Mouse (Mus musculus): ENCODE results near the gene Dcpp2. TPM values are rescaled to one million over a fixed set of nuclear protein-coding genes. Genes with fewer than 3 reads are reported as not detected.
"Not testable (repeated sequence)": the region's sequence is repeated elsewhere in the genome, so short reads cannot be mapped to it uniquely, and the experiment has no call there.

Dcpp2 gene
- not detected in 2 replicates for polyA plus RNA-seq (2014; fragmentation: Nextera tagmentation; extraction: Ambion mirVana)

DNA sequence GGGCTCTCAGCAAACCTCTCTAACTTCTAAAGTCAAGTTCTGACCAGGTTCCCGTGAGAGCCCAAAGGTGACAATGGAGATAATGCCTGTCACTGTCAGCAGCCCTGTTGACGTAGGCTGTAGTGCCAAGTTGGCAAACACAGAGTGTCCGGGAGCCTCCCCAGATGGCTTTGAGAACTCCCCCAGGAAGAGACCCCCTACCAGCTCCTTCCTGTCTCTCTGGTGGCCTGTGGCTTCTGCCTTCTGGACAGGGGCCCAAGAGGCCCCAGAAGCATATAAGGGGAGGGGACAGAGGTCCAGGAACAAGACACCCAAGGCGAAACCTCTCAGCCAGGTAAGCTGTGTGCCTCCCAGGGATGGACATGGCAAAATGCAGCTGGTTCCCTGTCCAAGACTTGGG is at the start of gene Dcpp2, which contains the start of gene Dcpp1:
TSS of gene Dcpp2 (plus strand) at position 305 of the 400 bp plus-strand sequence.
TSS of gene Dcpp1 (plus strand) at position 301 of the 400 bp plus-strand sequence.
- not testable (repeated sequence) for H3K36me3 ChIP-seq (ENCODE audit: control insufficient read depth, insufficient read depth, low read length); H3K27ac ChIP-seq (ENCODE audit: low read depth, low read length); ATAC-seq (ENCODE audit: insufficient read depth, low FRiP score, low TSS enrichment); DNase-seq (ENCODE audit: low spot score); H3K4me3 ChIP-seq (ENCODE audit: low read depth, low read length); H3K9me3 ChIP-seq (ENCODE audit: control insufficient read depth, low read length); H3K27me3 ChIP-seq (ENCODE audit: control insufficient read depth, insufficient read depth, low read length); H3K4me1 ChIP-seq (ENCODE audit: control insufficient read depth, insufficient read depth, low read length); H3K9ac ChIP-seq (ENCODE audit: low read length); H3K4me2 ChIP-seq (ENCODE audit: low read depth)
- 78% methylated on average over 4 of the region's 4 CpGs for WGBS

DNA sequence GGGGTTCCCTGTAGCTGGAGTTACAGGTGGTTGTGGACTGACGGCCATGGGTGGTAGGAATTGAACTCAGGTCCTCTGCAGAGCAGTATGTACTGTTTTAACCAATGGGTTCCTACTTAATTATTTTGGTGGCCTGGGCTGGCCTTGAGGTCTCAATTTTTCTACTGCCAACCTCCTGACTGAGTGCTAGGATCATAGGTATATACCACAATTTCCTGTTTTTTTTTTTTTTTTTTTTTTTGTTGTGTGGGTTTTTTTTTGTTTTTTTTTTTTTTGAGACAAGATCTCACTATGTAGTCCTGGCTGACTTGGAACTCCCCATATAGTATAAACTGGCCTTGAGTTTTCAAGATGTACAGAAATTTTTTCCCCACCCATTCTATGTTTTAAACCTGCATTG is 49.5 kb upstream of the Dcpp2 start:
- Histone ChIP-seq H3K9me3 (ENCODE audit: control insufficient read depth, low read length) (no peaks in the 10 kb centered on the region), H3K4me1 (ENCODE audit: control insufficient read depth, insufficient read depth, low read length) (peaks cover 13% of the 10 kb centered on the region), H3K4me2 (ENCODE audit: low read depth) (no peak overlapping the region), H3K27ac (ENCODE audit: low read depth, low read length) (no peak overlapping the region), H3K4me3 (ENCODE audit: low read depth, low read length) (no peak overlapping the region), H3K27me3 (ENCODE audit: control insufficient read depth, insufficient read depth, low read length) (no peaks in the 10 kb centered on the region), H3K36me3 (ENCODE audit: control insufficient read depth, insufficient read depth, low read length) (peaks cover 2% of the 10 kb centered on the region; the same call in 1 of the 2 replicates), H3K9ac (ENCODE audit: low read length) (no peak overlapping the region)
- 93% methylated on average over 1 of the region's 1 CpGs for WGBS
- no peak for ATAC-seq (ENCODE audit: insufficient read depth, low FRiP score, low TSS enrichment)
- DNase-seq (ENCODE audit: low spot score): no peak

DNA sequence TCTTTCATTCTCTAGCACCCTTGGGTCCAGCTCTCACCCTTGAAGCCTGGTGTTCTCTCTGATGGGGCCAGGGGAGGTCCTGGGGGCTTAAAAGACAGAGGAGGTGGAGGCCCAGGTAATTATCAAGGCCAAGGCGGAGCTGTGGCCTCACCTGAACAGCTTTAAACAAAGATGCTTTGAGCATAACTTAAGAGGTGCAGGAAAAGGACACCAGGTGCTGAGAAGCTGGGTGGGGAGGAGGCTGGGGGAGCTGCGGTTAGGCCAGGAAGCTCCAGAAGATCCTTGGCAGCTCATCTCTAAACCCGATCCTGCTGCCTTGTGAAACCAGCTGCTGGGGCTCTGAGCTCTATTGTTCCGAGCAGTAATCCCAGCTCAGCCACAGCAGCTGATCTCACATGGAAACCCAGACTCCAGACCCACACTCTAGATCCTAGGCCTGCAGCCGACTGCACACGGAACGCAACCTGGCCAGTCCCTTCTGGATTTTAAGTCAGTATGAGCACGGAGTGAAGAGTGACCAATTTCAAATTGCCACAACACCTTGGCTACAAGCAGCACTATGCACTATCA is 44.6 kb upstream of the Dcpp2 start, which contains the start of gene Prss33:
TSS of gene Prss33 (minus strand) at position 51 of the 570 bp plus-strand sequence.
- Histone ChIP-seq H3K4me1 (ENCODE audit: control insufficient read depth, insufficient read depth, low read length) (no peaks in the 10 kb centered on the region), H3K9me3 (ENCODE audit: control insufficient read depth, low read length) (no peaks in the 10 kb centered on the region), H3K27me3 (ENCODE audit: control insufficient read depth, insufficient read depth, low read length) (no peaks in the 10 kb centered on the region), H3K27ac (ENCODE audit: low read depth, low read length) (no peak within 1 kb of the TSS), H3K9ac (ENCODE audit: low read length) (no peak within 1 kb of the TSS; the same call in 1 of the 2 replicates), H3K4me2 (ENCODE audit: low read depth) (no peak within 1 kb of the TSS), H3K4me3 (ENCODE audit: low read depth, low read length) (no peak within 1 kb of the TSS), H3K36me3 (ENCODE audit: control insufficient read depth, insufficient read depth, low read length) (no peaks in the 10 kb centered on the region)
- DNase-seq (ENCODE audit: low spot score) (no peak), ATAC-seq (ENCODE audit: insufficient read depth, low FRiP score, low TSS enrichment) (no peak)
- WGBS: 85% methylated on average over 8 of the region's 8 CpGs

DNA sequence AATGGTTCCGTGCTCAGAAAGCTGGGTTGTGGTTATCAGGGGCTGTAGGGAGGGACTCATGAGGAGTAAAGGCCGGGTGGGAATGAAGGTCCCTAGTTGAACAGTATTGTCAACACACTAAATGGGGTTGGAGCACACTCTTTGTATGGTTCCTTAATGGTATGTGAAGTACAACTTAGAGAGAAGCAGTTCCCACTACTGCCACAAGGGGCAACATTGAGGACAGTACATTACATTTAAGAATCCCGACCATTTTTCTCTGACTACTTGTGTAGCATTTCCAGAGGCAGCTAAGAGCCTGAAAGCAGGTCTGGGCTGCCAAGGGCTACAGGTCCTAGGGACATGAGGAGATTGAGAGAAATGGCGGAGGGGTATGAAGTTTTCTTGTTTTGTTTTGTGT is 39.5 kb upstream of the Dcpp2 start:
- 37% methylated on average over 4 of the region's 4 CpGs for WGBS
- no peaks in the 10 kb centered on the region for H3K4me1 ChIP-seq (ENCODE audit: control insufficient read depth, insufficient read depth, low read length)

DNA sequence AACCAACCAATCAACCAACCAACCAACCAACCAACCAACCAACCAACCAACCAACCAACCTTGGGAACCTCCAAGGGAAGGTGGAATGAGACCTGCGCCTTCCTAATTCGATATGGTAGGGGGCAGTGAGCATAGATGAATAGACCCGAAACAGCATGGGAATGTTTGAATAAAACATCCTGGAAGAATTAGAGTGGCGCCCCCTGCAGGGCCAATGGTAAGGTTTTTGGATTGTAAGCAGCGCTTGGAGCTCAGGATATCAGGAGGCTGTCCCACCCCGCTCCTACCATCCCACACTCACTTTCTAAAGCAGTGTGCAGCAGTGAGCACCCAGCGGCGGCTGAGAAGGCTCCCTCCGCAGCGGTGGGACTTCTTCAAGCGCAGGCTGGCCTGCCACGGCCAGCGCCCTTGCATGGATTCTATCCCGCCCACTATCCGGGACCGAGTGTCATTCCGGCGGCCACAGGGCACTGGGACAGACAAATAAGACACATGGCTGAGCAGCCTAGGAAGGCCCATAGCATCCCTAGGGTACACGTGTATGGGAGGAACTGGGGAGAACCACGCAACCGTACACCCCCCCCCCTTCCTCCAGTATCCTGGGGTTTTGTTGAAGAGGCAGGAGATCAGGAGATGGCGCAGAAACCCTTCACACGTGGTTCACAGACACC is 37.4 kb upstream of the Dcpp2 start:
- H3K4me1 ChIP-seq (ENCODE audit: control insufficient read depth, insufficient read depth, low read length): no peaks in the 10 kb centered on the region
- no peak overlapping the region; the same call in none of the 2 replicates for H3K9ac ChIP-seq (ENCODE audit: low read length)
- no peaks in the 10 kb centered on the region for H3K9me3 ChIP-seq (ENCODE audit: control insufficient read depth, low read length)
- H3K27ac ChIP-seq (ENCODE audit: low read depth, low read length): no peak overlapping the region
- H3K27me3 ChIP-seq (ENCODE audit: control insufficient read depth, insufficient read depth, low read length): no peaks in the 10 kb centered on the region
- H3K4me3 ChIP-seq (ENCODE audit: low read depth, low read length): no peak overlapping the region
- DNase-seq (ENCODE audit: low spot score): no peak
- WGBS: 43% methylated on average over 23 of the region's 23 CpGs
- H3K4me2 ChIP-seq (ENCODE audit: low read depth): peak overlapping the region; percentile 33
- 0 out of 2 replicates have a peak, but pooled peaks have one; percentile 13 for ATAC-seq (ENCODE audit: insufficient read depth, low FRiP score, low TSS enrichment)
- no peaks in the 10 kb centered on the region for H3K36me3 ChIP-seq (ENCODE audit: control insufficient read depth, insufficient read depth, low read length)

More for the DNA sequence above, 39.5 kb upstream of the Dcpp2 start:
- H3K27ac ChIP-seq (ENCODE audit: low read depth, low read length): no peak overlapping the region
- DNase-seq (ENCODE audit: low spot score): peak; percentile 51
- no peaks in the 10 kb centered on the region for H3K27me3 ChIP-seq (ENCODE audit: control insufficient read depth, insufficient read depth, low read length)
- no peak overlapping the region for H3K4me3 ChIP-seq (ENCODE audit: low read depth, low read length)
- no peak for ATAC-seq (ENCODE audit: insufficient read depth, low FRiP score, low TSS enrichment)
- H3K4me2 ChIP-seq (ENCODE audit: low read depth): no peak overlapping the region
- H3K9me3 ChIP-seq (ENCODE audit: control insufficient read depth, low read length): no peaks in the 10 kb centered on the region
- H3K9ac ChIP-seq (ENCODE audit: low read length): no peak overlapping the region
- H3K36me3 ChIP-seq (ENCODE audit: control insufficient read depth, insufficient read depth, low read length): no peaks in the 10 kb centered on the region

DNA sequence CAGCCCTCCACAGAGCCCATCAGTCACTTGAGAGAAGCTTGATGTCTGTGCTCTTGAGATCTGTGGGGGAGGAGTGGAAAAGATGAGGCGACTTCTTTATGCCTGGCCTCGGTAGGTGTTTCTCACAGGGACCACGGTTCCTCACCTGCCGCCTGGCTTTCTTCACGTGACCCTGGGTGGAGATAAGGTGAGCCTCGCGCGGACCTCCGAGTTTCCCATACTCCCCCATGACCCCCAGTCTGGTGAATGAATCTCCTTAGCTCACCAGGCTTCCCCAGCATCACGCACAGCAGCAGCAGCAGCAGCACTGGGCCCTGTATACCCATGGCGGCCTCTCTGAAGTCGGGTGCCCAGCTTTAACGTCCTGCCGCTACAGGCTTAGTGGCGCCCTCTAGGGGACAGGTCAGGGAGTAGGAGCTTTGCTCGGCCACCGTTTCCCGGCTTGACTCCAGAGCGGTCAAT is 36.8 kb upstream of the Dcpp2 start, which contains the start of the genes Prss32 and Prss41:
TSS of gene Prss32 (plus strand) at position 44 of the 462 bp plus-strand sequence.
TSS of gene Prss41 (minus strand) at position 361 of the 462 bp plus-strand sequence.
- Histone ChIP-seq H3K27me3 (ENCODE audit: control insufficient read depth, insufficient read depth, low read length) (no peaks in the 10 kb centered on the region), H3K4me2 (ENCODE audit: low read depth) (peak within 1 kb of the TSS; percentile 33), H3K4me1 (ENCODE audit: control insufficient read depth, insufficient read depth, low read length) (no peaks in the 10 kb centered on the region), H3K27ac (ENCODE audit: low read depth, low read length) (no peak within 1 kb of the TSS), H3K4me3 (ENCODE audit: low read depth, low read length) (no peak within 1 kb of the TSS), H3K9me3 (ENCODE audit: control insufficient read depth, low read length) (no peaks in the 10 kb centered on the region), H3K36me3 (ENCODE audit: control insufficient read depth, insufficient read depth, low read length) (no peaks in the 10 kb centered on the region), H3K9ac (ENCODE audit: low read length) (no peak within 1 kb of the TSS; the same call in none of the 2 replicates)
- peak; percentile 58 for DNase-seq (ENCODE audit: low spot score)
- ATAC-seq (ENCODE audit: insufficient read depth, low FRiP score, low TSS enrichment): no peak
- WGBS: 10% methylated on average over 19 of the region's 19 CpGs

DNA sequence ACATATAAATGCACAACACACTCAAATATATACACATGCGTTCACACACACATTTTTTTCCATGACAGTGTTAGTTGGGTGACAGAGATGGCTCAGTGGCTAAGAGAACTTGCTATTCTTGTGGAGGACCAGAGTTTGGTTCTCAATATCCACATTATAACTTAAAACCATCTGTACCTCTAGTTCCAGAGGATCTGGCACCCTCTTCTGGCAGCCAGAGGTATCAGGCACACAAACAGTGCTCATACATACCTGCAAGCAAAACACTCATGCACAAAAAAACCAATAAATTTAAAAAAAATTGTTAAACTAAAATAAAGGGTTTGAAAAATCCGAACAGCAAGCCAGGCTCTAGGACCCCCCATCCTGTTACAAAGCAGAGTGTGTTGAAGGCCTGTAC is 30.7 kb upstream of the Dcpp2 start:
- Histone ChIP-seq H3K9ac (ENCODE audit: low read length) (no peak overlapping the region), H3K27me3 (ENCODE audit: control insufficient read depth, insufficient read depth, low read length) (no peaks in the 10 kb centered on the region), H3K4me1 (ENCODE audit: control insufficient read depth, insufficient read depth, low read length) (no peaks in the 10 kb centered on the region), H3K27ac (ENCODE audit: low read depth, low read length) (no peak overlapping the region), H3K4me3 (ENCODE audit: low read depth, low read length) (no peak overlapping the region), H3K9me3 (ENCODE audit: control insufficient read depth, low read length) (no peaks in the 10 kb centered on the region), H3K36me3 (ENCODE audit: control insufficient read depth, insufficient read depth, low read length) (no peaks in the 10 kb centered on the region), H3K4me2 (ENCODE audit: low read depth) (no peak overlapping the region)
- ATAC-seq (ENCODE audit: insufficient read depth, low FRiP score, low TSS enrichment): no peak
- DNase-seq (ENCODE audit: low spot score): no peak
- WGBS: 55% methylated on average over 2 of the region's 2 CpGs

DNA sequence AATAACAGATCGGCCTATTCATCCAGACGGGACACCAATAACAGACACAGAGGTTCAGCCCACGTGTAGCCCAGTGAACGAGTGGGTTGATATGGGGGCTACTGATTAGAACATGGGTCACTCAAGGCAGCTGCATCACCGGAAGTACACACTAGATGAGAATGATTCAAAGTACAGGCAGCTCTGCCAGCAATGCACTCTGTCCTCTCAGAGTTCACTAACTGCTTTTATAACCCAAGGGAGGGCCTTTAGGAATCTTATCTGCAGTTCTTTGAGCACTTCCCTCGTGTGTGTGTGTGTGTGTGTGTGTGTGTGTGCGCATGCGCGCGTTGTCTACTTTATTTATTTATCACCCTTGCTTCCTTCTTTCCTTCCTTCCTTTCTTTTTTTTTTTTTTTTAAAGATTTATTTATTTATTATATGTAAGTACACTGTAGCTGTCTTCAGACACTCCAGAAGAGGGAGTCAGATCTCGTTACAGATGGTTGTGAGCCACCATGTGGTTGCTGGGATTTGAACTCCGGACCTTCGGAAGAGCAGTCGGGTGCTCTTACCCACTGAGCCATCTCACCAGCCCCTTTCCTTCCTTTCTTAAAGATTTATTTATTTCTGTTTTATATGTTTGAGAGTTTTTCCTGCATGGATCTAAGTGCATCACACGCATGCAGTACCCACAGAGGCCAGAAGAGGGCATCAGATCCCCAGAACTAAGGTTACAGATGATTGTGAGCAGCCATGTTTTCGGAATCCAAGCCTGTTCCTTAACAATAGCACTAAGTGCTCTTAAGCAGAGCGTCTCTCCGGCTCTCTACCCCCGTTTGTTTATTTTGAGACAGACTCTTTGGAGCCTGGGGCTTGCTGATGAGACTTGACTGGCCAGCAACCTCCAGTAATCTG is 29.6 kb upstream of the Dcpp2 start:
- WGBS: 64% methylated on average over 18 of the region's 19 CpGs
- H3K4me1 ChIP-seq (ENCODE audit: control insufficient read depth, insufficient read depth, low read length): no peaks in the 10 kb centered on the region
- H3K9me3 ChIP-seq (ENCODE audit: control insufficient read depth, low read length): no peaks in the 10 kb centered on the region
- H3K4me3 ChIP-seq (ENCODE audit: low read depth, low read length): no peak overlapping the region
- no peak overlapping the region for H3K4me2 ChIP-seq (ENCODE audit: low read depth)
- no peaks in the 10 kb centered on the region for H3K36me3 ChIP-seq (ENCODE audit: control insufficient read depth, insufficient read depth, low read length)
- no peaks in the 10 kb centered on the region for H3K27me3 ChIP-seq (ENCODE audit: control insufficient read depth, insufficient read depth, low read length)
- peak; percentile 77 for DNase-seq (ENCODE audit: low spot score)
- H3K9ac ChIP-seq (ENCODE audit: low read length): no peak overlapping the region
- no peak for ATAC-seq (ENCODE audit: insufficient read depth, low FRiP score, low TSS enrichment)
- no peak overlapping the region for H3K27ac ChIP-seq (ENCODE audit: low read depth, low read length)

Measured in neural tube, embryonic 11.5 days (tissue).